Comparison of ENCODE assay signal across 26 mouse cellular contexts in genomic region chr4:10849812-10850211, GRCm38 (mm10).
"Had no signal": no experiment of that assay in that cellular context is flagged by ENCODE, and none has a peak within 500 bp of the region (broad histone marks: within the 10 kb centered on the region; RNA-seq: fewer than 3 reads in every experiment).

No protein-coding gene starts in this region.

- H3K4me2 ChIP-seq: heart, embryonic 12.5 days; hindbrain, embryonic 12.5 days; hindbrain, embryonic 14.5 days; intestine, embryonic 15.5 days; limb, embryonic 12.5 days; liver, embryonic 11.5 days; liver, embryonic 13.5 days; liver, embryonic 15.5 days had no signal

- ATAC-seq: hindbrain, embryonic 16.5 days; inflammation-experienced regulatory T-cells, adult 6 months; intestine, embryonic 15.5 days; intestine, postnatal 0 days had no signal

- H3K9me3 ChIP-seq: hindbrain, embryonic 10.5 days; hindbrain, embryonic 12.5 days; intestine, embryonic 15.5 days; limb, embryonic 10.5 days; limb, embryonic 12.5 days; liver, embryonic 13.5 days; liver, embryonic 15.5 days had no signal

- H3K4me3 ChIP-seq: gastrocnemius, adult 2 months; heart, adult 2 months; heart, embryonic 12.5 days; hindbrain, embryonic 10.5 days; hindbrain, embryonic 12.5 days; intestine, embryonic 15.5 days; layer of hippocampus, adult 2 months; left cerebral cortex, adult 2 months; limb, embryonic 10.5 days; limb, embryonic 12.5 days; liver, embryonic 13.5 days; liver, embryonic 15.5 days had no signal

- H3K27me3 ChIP-seq: heart, embryonic 12.5 days; hindbrain, embryonic 12.5 days; intestine, embryonic 15.5 days; limb, embryonic 12.5 days; liver, embryonic 13.5 days; liver, embryonic 15.5 days had no signal

- H3K9ac ChIP-seq: heart, embryonic 12.5 days; hindbrain, embryonic 12.5 days; hindbrain, embryonic 14.5 days; intestine, embryonic 15.5 days; limb, embryonic 12.5 days; liver, embryonic 13.5 days; liver, embryonic 15.5 days had no signal

- H3K4me1 ChIP-seq: heart, embryonic 12.5 days; hindbrain, embryonic 10.5 days; hindbrain, embryonic 12.5 days; intestine, embryonic 15.5 days; limb, embryonic 12.5 days; liver, embryonic 13.5 days; liver, embryonic 15.5 days had no signal

- DNase-seq: gastrocnemius, adult 2 months; gastrocnemius, postnatal 10 days; gastrocnemius, postnatal 25 days; heart, adult 2 months; heart, postnatal 10 days; heart, postnatal 4 days; kidney, adult 2 months; kidney, adult 9 months; kidney, postnatal 14 days; kidney, postnatal 36 days; liver; liver, embryonic 13.5 days had no signal

- H3K27ac ChIP-seq: gastrocnemius, adult 2 months; heart, adult 2 months; hindbrain, embryonic 10.5 days; hindbrain, embryonic 12.5 days; hindbrain, embryonic 14.5 days; intestine, embryonic 15.5 days; layer of hippocampus, adult 2 months; left cerebral cortex, adult 2 months; limb, embryonic 10.5 days; limb, embryonic 12.5 days; liver, embryonic 13.5 days; liver, embryonic 15.5 days had no signal

- H3K36me3 ChIP-seq: heart, embryonic 12.5 days; hindbrain, embryonic 10.5 days; hindbrain, embryonic 12.5 days; intestine, embryonic 15.5 days; limb, embryonic 10.5 days; limb, embryonic 12.5 days; liver, embryonic 13.5 days; liver, embryonic 15.5 days had no signal
